Mouse (Mus musculus) cerebellum, postnatal 4 days (tissue): ENCODE data around the gene Eef2.
"Not testable (repeated sequence)": the region's sequence is repeated elsewhere in the genome, so short reads cannot be mapped to it uniquely, and the experiment has no call there.

Experiments
- DNase-seq, 2 experiments: peaks; one replicate each; pipeline ENCODE4 v3.0.0; 2022; ENCODE audit warnings: low spot score in 2 of 2, mixed read lengths in 1 of 2

Gene Eef2

DNA sequence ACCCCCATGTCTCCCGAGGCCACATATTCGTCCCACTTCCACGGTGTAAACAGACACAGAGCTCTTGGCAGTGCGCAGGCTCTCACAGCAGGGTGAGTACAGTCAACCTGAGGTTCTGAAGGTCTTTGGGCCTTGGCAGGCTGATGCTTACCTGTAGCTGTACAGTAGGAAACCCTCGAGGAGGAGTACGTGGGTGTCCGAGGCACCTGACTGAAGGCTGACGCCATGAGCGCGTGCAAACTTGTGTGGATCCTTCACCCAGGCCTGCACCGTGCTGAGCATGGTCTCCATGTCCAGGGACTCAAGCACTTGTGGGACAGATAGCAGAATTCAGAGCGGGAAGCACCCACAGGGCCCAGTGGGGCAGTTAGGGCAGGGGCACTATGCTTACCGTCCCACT lies 23.7 kb downstream of the Eef2 start:
- no peak for DNase-seq

GRCm38 (mm10) chr10:81200605-81201287 lies 24.3 kb downstream of the Eef2 start:
- no peak for DNase-seq

DNA sequence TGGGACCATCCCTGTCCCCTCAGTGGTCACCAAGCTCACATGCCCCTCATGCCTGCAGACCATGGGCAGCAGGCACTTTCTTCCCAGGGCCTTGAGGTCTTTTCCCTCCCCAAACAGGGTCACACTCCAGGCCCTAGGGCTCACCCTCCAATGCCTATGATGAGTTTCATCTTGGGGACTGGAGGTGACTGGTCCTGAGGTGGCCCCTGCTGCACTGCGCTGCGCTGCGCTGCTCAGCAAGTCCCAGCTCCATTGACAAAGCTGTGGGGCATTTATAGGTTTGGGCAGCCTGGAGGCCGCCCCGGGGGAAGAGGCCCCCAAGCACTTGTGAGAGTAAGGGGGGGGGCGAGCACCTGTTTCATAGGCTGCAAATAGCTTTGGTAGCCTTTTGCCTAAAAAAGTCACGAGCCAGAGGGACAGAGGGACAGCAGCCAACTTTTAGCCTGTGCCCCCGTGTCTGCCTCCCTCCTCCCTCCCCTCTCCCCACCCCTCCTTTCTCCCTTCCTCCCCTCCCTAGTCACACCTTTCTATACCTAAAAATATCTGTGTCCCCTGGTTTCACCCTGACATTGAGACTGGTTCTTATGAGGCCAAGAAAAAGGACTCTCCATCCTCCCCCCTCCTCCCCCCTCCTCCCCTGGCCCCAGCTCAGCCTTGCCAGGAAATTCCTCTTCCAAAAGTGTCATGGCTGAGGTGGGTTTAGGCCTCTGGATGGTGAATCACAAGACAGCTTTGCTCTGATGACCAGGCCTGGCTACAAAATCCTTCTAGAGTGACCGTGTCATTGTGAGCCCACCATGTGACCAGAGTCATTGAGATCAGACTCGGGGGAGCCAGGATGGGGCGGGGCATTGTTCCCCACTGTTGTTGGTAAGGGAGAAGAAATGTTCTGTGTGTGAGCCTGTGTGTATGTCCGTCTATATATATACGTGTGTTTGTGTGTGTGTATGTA lies 25.7 kb downstream of the Eef2 start, which contains the start of gene Nmrk2:
TSS of gene Nmrk2 (minus strand) at position 245 of the 952 bp plus-strand sequence.
- DNase-seq: no peak

DNA sequence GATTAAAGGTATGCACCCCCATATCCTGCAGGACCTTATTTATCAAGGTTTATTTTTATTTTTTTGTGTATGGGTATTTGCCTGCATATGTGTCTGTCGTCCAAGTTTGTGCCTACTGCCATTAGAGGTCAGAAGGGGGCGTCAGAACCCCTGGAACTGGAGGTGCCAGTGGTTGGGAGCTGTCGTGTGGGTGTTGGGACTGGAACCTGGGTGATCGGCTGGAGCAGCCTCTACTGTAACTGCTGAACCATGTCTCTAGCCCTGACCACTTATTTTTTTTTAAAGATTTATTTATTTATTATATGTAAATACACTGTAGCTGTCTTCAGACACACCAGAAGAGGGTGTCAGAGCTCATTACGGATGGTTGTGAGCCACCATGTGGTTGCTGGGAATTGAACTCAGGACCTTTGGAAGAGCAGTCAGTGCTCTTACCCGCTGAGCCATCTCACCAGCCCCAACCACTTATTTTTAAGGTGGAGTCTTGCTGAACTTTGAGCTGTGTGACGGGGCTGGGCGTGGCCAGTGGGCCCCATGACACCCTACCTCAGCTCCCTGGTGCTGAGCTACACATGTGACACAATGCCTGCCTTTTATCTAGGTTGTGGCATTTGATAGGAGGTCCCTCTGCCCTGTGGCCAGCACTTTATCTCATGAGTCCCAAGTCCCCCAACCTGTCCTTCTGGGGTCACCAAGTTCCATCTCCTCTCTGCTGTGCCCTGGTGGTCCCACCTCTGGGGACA lies 26.7 kb downstream of the Eef2 start:
- no peak for DNase-seq

DNA sequence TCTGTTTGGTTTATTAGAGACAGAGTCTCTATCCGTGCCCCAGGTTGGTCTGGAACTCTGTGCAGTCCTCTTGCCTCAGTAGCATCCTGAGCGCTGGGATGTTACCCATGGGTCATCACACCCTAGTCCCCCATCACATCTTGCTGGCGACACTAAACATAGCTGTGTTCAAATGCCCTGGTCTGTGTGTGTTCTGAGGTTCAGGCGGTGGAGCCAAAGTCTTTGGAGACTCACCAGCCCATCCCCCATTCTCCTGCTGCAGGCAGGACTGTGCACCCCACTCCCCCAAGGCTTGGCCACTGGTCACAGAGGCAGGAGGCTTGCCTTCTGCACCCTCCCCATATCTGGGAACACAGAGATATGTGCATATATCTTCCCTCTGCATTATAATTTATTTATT lies 27.7 kb downstream of the Eef2 start:
- DNase-seq: no peak

DNA sequence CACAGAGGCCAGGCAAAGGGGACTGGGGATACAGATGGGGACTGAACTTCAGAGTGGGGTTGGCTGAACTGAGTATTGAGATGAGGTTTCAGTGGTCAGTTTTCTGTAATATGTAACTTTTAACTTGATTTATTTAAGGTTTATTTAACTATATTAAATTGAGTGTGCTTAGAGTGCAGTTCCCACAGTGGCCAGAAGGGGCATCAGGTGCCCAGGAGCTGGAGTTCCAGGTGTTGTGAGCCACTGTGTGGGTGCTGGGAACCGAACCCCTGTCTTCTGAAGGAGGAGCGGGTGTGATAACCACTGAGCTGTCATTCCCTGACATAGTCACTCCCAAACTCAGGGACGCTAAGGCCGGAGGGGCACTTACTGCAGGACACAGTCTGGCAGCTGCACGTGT lies 33.7 kb downstream of the Eef2 start:
- no peak for DNase-seq

DNA sequence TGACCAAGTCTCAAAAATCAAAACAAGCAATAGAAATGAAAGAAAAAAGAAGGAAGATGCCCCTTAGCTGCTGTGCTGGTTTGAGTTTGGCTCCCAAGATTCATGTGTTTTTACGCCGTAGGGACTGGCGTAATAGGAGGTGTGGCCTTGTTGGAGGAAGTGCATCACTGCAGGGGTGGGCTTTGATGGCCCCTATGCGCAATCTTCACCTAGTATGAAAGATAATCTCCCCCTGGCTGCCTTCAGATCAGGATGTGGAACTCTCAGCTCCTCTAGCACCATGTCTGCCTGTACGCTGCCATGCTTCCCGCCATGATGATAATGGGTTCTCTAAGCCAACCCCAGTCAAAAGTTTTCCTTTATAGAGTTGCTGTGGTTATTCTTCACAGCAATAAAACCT lies 39.8 kb downstream of the Eef2 start:
- no peak for DNase-seq

DNA sequence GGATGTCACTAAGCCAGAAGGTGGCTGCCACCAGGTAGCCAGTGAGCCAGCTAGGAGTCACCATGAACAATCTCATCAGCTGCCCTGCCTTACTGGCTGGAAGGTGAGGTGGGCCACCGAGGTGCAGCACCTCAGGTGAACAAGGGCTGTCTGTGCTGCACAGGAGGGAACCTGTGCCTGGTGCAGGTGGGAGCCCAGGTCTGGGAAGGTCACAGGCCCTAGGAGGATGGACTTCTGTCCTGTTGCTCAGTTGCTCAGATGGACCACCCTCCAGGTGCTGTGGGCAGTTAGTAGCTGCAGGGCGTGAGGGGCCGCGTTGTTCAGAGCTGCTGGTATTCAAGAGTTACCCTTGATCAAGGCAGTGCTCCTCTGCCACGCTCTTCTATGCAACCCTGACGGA lies 40.4 kb downstream of the Eef2 start:
- no peak for DNase-seq

DNA sequence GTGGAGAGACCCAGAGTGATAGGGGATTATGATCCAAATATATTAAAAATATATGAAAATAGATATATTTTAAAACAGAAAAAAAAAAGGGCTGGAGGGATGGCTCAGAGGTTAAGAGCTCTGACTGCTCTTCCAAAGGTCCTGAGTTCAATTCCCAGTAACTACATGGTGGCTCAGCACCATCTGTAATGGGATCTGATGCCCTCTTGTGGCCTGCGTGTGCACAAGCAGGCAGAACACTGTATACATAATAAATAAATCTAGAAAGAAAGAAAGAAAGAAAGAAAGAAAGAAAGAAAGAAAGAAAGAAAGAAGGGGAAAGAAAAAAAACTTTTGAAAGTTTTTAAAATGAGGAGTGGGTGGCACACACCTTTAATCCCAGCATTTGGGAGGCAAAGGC lies 40.8 kb downstream of the Eef2 start:
- DNase-seq: not testable (repeated sequence)

GRCm38 (mm10) chr10:81217964-81218363 lies 41.5 kb downstream of the Eef2 start:
- DNase-seq: peak; percentile 49 to 68

- no peak for DNase-seq
These were observed 45.1 kb downstream of the Eef2 start for GRCm38 (mm10) chr10:81221402-81222015.

DNA sequence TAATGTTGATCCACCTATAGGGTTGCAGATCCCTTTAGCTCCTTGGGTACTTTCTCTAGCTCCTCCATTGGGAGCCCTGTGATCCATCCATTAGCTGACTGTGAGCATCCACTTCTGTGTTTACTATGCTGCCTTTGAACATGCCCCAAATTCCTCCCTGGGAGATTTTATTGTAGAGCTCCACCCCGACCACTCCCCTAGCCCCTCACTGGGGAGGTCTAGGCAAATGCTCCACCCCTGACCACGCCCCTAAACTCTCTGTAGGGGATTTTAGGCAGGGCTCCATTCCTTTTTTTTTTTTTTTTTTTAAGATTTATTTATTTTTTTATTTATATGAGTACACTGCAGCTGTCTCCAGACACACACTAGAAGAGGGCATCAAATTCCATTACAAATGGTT lies 47.3 kb downstream of the Eef2 start:
- DNase-seq: not testable (repeated sequence)

DNA sequence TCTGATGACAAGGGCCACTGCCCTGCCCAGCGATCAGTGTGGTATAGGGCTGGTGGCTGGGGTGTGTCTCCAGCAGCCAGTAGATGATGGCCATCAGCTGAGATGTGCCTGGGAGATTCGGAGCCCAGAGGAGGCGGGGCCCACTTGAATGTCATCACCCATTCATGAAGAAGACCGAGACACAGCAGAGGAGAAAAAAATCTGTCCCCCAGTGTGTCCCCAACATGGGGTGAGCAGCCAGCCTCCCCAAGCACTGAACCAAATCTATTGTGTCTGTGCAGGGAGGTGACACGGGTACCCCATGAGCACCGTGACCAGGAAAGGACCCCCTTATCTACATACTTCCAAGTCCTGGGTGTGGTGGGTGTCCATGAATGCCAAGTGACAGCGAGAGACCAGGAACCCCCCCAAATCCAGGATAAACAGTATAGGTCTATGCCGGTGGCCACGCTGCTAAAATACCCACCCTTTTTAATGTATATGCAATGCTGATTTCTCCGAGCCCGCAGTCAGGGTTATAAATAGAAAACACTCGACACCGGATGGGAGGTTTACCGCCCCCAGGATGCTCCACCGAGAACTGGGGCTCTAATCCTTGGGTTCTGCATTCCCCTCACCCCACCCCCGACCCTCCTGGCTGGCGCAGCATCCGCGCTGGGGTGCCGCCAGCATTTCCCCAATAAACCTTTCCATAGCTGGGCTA lies 53.5 kb downstream of the Eef2 start:
- DNase-seq: no peak

GRCm38 (mm10) chr10:81230438-81231332 lies 54.3 kb downstream of the Eef2 start, which contains the start of gene Atcay:
Atcay (minus strand) TSS chr10:81230833.
- peak in 1 of 2 experiments; percentile 65 for DNase-seq

GRCm38 (mm10) chr10:81231436-81231835 lies 55.0 kb downstream of the Eef2 start:
- no peak for DNase-seq
